Mouse (Mus musculus): ENCODE data around the gene Olfr301.

The Olfr301 gene

DNA sequence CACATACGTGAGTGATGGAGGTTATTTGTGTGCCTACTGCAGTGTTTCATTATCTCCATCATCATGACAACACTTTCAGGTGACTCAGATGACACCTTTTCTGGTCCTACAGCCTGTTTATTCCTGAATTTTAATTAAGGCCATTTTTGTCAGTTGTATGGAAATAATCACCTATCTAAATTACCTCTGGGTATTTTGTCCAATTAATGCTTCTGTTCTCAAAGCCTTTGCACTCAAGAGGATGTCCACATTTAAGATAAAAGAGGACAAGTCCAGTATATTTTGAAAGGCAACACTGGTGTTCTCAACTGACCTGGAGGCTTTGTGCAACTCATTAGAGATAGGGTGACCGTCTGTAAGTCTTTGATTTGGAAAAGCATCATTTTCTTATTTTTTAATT is at the start of gene Olfr301:
Gene Olfr301 (plus strand): TSS at position 301 of the 400 bp plus-strand sequence.
- no peak for DNase-seq (ENCODE audit: low spot score)

DNA sequence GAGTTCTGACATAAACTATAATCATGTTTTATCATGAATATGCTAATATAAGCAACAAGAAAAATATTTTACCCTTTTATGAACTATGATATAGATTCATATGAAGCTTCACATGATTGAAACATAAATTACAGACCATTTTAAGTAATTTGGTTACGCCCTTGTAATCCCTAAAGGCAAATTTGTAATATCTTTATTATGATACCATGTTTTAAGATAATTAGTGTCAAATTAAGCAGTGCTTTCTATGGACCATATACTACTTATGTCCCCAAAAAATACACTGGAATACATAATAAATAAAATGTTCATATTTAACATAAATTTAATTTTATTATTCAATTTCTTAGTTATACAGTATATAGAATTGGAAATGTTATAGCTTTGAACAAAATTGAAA is 36.8 kb upstream of the Olfr301 start, which contains the start of gene Olfr305:
Gene Olfr305 (minus strand): TSS at position 101 of the 400 bp plus-strand sequence.
- no peak for DNase-seq (ENCODE audit: low spot score)

DNA sequence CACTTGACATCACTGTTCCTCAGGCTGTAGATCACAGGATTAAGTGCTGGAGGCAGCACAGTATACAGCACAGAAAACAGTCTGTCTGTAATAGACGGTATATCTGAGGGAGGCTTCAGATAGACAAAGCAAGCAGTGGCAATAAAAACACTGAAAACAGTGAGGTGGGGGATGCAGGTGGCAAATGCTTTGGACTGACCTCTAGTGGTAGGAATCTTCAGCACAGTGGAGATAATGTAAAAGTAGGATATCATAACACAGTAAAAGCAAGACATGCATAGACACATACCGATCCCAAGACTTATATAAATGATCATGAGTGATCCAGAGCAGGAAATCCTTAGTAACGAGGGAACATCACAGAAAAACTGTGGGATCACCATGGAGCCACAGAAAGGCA is 17.9 kb upstream of the Olfr301 start:
- no peak for DNase-seq (ENCODE audit: low spot score)

DNA sequence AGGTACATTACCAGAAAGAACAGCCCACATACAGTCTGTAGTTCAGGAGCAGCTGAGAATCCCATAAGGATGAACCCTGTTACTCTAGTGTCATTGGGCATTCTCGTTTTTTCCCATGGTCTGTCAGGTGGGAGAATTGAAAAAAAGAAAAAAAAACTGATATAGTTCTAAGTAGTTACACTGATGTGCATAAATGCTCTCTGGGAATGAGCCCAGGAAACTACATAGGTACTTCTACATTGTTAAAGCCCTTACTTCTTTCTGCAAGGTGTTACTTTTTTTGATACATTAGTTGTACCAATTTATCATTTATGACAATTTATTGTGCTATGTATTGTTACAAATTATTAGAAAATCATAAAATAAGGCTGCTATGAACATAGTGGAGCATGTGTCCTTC is 17.1 kb upstream of the Olfr301 start, which contains the start of gene Olfr304:
Gene Olfr304 (minus strand): TSS at position 101 of the 400 bp plus-strand sequence.
- no peak for DNase-seq (ENCODE audit: low spot score)

DNA sequence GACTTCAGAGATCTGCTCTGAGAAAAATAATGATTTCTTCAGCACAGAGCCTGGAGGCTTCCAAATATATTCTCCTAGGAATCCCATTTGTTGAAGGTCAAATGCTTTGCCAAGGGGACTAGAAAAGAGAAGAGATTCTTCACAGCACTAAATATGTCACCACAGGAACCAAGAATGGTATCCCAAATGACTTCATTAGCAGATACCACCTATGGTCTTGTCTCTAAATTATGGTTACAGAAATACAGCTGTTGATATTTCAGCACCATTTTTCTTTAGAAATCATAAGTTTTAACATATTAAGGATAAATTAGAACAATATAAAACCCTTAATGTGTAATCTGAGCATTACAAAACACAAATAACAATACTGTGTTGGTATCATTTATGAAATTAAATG is 6.0 kb upstream of the Olfr301 start, which contains the start of gene Olfr303:
Gene Olfr303 (minus strand): TSS at position 101 of the 400 bp plus-strand sequence.
- no peak for DNase-seq (ENCODE audit: low spot score)

DNA sequence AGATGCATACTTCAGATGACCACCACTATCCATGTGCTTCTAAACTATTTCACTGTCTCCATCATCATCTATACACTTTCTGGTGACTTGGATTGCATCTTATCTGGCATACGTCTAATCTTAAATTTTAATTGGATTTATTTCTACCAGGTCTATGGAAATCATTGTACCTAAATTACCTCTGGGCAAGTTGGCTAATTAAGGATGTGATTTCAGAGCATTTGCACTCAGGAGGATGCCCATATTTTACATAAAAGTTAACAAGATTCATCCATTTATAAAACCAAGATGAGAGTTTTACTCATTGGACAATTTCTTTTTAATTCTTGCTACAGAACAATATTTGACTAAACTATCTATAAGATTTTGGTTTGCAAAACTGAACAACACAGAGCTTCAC is 56.0 kb downstream of the Olfr301 start, which contains the start of gene Olfr299:
Gene Olfr299 (plus strand): TSS at position 301 of the 400 bp plus-strand sequence.
- DNase-seq (ENCODE audit: low spot score) = no peak
